Mouse (Mus musculus) liver, embryonic 14.5 days (tissue): ENCODE results near the gene Olfr1415. TPM values are rescaled to one million over a fixed set of nuclear protein-coding genes. Genes with fewer than 3 reads are reported as not detected.
"Not testable (repeated sequence)": the region's sequence is repeated elsewhere in the genome, so short reads cannot be mapped to it uniquely, and the experiment has no call there.

ENCODE experiments used
- ATAC-seq: fragments of 200-750 bp; cut with Nextera tagmentation; 2 replicates; pipeline ENCODE4 v1.8.0; 2017; ENCODE audit warnings: moderate number of reproducible peaks, mild to moderate bottlenecking, moderate library complexity; ENCODE audit not compliant: insufficient read depth
- DNase-seq, 3 experiments: peaks; one replicate each; pipeline ENCODE4 v3.0.0-alpha.2; 2012 to 2013; ENCODE audit warnings: low read depth in 3 of 3, low spot score in 3 of 3
- H3K27ac ChIP-seq: fragments of 300-500 bp; sonication (generic); 2 replicates; pipeline ENCODE4 v1.5.1; 2014; ENCODE audit warnings: moderate library complexity, mild to moderate bottlenecking, control low read depth, inconsistent platforms
- H3K27me3 ChIP-seq: fragments of 300-500 bp; sonication (generic); 2 replicates; pipeline ENCODE4 v1.6.1; 2014; ENCODE audit warnings: mild to moderate bottlenecking, low read length, moderate library complexity; ENCODE audit not compliant: control insufficient read depth, insufficient read depth
- H3K36me3 ChIP-seq: fragments of 300-500 bp; sonication (generic); replicated peaks from 2 replicates; pipeline ENCODE4 v1.6.1; 2014; ENCODE audit warnings: low read depth; ENCODE audit not compliant: control insufficient read depth, insufficient read depth
- H3K4me1 ChIP-seq, 2 experiments: fragments of 200-500 bp in 1 of 2; fragments of 300-500 bp in 1 of 2; sonication (generic) in 1 of 2; replicated peaks; 2 replicates each; pipeline ENCODE4 v1.6.1; 2012 to 2014; ENCODE audit warnings: antibody characterized with exemption in 1 of 2, inconsistent platforms in 1 of 2, low read length in 1 of 2; ENCODE audit not compliant: control insufficient read depth in 2 of 2, insufficient read depth in 2 of 2
- H3K4me2 ChIP-seq: fragments of 300-500 bp; sonication (generic); 2 replicates; pipeline ENCODE4 v1.6.1; 2014; ENCODE audit warnings: low read depth, mild to moderate bottlenecking, control low read depth, moderate library complexity
- H3K4me3 ChIP-seq, 2 experiments: fragments of 200-500 bp in 1 of 2; fragments of 300-500 bp in 1 of 2; sonication (generic) in 1 of 2; 2 replicates each; pipeline ENCODE4 v1.5.1; 2012 to 2014; ENCODE audit warnings: low read depth in 2 of 2, low read length in 2 of 2, mild to moderate bottlenecking in 2 of 2, control low read depth in 1 of 2, inconsistent platforms in 1 of 2, moderate library complexity in 1 of 2; ENCODE audit not compliant: insufficient read depth in 1 of 2
- H3K9ac ChIP-seq: fragments of 300-500 bp; sonication (generic); replicated peaks from 2 replicates; pipeline ENCODE4 v1.6.1; 2014; ENCODE audit warnings: mild to moderate bottlenecking, control low read depth, moderate library complexity
- H3K9me3 ChIP-seq: fragments of 300-500 bp; sonication (generic); 2 replicates; pipeline ENCODE4 v1.6.1; 2016; ENCODE audit warnings: low read length, mixed read lengths; ENCODE audit not compliant: control insufficient read depth
- CTCF ChIP-seq: IDR thresholded peaks from 2 replicates; pipeline ENCODE4 v1.5.1; 2016; ENCODE audit warnings: antibody characterized with exemption, low read depth, control low read depth
- EP300 ChIP-seq: IDR thresholded peaks from 2 replicates; pipeline ENCODE4 v1.6.1; 2016; ENCODE audit warnings: antibody characterized with exemption, low read depth
- WGBS: fragments of 180-500 bp; shearing (Covaris S2); extraction: QIAGEN DNeasy Blood & Tissue Kit; methylation state at CpG from one replicate; pipeline ENCODE4 v1.1.7; 2014; ENCODE audit not compliant: insufficient replicate concordance; 5-methylcytosine and 5-hydroxymethylcytosine counted together
- polyA plus RNA-seq, 2 experiments: library from polyadenylated mRNA; depleted of rRNA in 1 of 2; stranded (reverse) in 1 of 2; unstranded in 1 of 2; fragments of >200 nt; fragmentation: Nextera tagmentation in 1 of 2; extraction: Ambion mirVana in 1 of 2; gene quantifications; 2 replicates each; pipeline versions ENCODE4 v1.2.1 to v1.2.3; 2012 to 2014

Olfr1415 gene
- polyA plus RNA-seq, 2 experiments: not detected

- Histone ChIP-seq H3K36me3 (no peaks in the 10 kb centered on the region), H3K9ac (no peak overlapping the region), H3K4me2 (no peak overlapping the region), H3K4me3 (no peak overlapping the region), H3K27ac (no peak overlapping the region), H3K4me1 (no peaks in the 10 kb centered on the region), H3K27me3 (no peaks in the 10 kb centered on the region), H3K9me3 (no peaks in the 10 kb centered on the region)
- 69% methylated on average over 6 of the region's 6 CpGs for WGBS
- no peak for TF ChIP-seq CTCF
- TF ChIP-seq EP300: no peak
- DNase-seq (no peak), ATAC-seq (no peak)
Measured at GRCm38 (mm10) chr1:92519046-92519445, 23.1 kb upstream of the Olfr1415 start.

GRCm38 (mm10) chr1:92518561-92518960 lies 22.7 kb upstream of the Olfr1415 start, which contains the start of gene Olfr1414:
Gene Olfr1414 (minus strand): TSS chr1:92518661.
- H3K4me1 ChIP-seq: no peaks in the 10 kb centered on the region

GRCm38 (mm10) chr1:92515390-92515789 lies 19.5 kb upstream of the Olfr1415 start:
- TF ChIP-seq CTCF: no peak
- TF ChIP-seq EP300: no peak
- Histone ChIP-seq H3K9me3 (no peaks in the 10 kb centered on the region), H3K36me3 (no peaks in the 10 kb centered on the region), H3K27me3 (no peaks in the 10 kb centered on the region), H3K9ac (no peak overlapping the region), H3K4me1 (no peaks in the 10 kb centered on the region), H3K4me3 (no peak overlapping the region), H3K27ac (no peak overlapping the region), H3K4me2 (no peak overlapping the region)
- 44% methylated on average over 11 of the region's 11 CpGs for WGBS
- ATAC-seq (no peak), DNase-seq (no peak)

More at GRCm38 (mm10) chr1:92518561-92518960, 22.7 kb upstream of the Olfr1415 start, which contains the start of gene Olfr1414:
- H3K27ac ChIP-seq: no peak within 1 kb of the TSS
- WGBS: 58% methylated on average over 3 of the region's 3 CpGs
- no peak within 1 kb of the TSS for H3K4me2 ChIP-seq
- H3K9ac ChIP-seq: no peak within 1 kb of the TSS
- H3K27me3 ChIP-seq: no peaks in the 10 kb centered on the region
- no peak within 1 kb of the TSS for H3K4me3 ChIP-seq
- H3K36me3 ChIP-seq: no peaks in the 10 kb centered on the region
- TF ChIP-seq EP300: no peak
- TF ChIP-seq CTCF: no peak
- no peak for ATAC-seq
- H3K9me3 ChIP-seq: no peaks in the 10 kb centered on the region
- DNase-seq: no peak

- DNase-seq: not testable (repeated sequence)
Measured at GRCm38 (mm10) chr1:92511646-92512045, 15.7 kb upstream of the Olfr1415 start.

GRCm38 (mm10) chr1:92485013-92485412 lies 10.9 kb downstream of the Olfr1415 start, which contains the start of gene Olfr1416:
Gene Olfr1416 (minus strand): TSS chr1:92485113.
- DNase-seq (no peak), ATAC-seq (no peak)
- Histone ChIP-seq H3K36me3 (no peaks in the 10 kb centered on the region), H3K4me1 (no peaks in the 10 kb centered on the region), H3K4me3 (no peak within 1 kb of the TSS), H3K4me2 (no peak within 1 kb of the TSS), H3K9me3 (no peaks in the 10 kb centered on the region), H3K9ac (no peak within 1 kb of the TSS), H3K27me3 (no peaks in the 10 kb centered on the region), H3K27ac (no peak within 1 kb of the TSS)
- TF ChIP-seq CTCF (no peak), EP300 (no peak)

More at GRCm38 (mm10) chr1:92511646-92512045, 15.7 kb upstream of the Olfr1415 start:
- H3K4me3 ChIP-seq, H3K27ac ChIP-seq, H3K9me3 ChIP-seq, H3K4me1 ChIP-seq, H3K4me2 ChIP-seq, H3K9ac ChIP-seq, H3K36me3 ChIP-seq, H3K27me3 ChIP-seq, ATAC-seq: not testable (repeated sequence)
- 63% methylated on average over 4 of the region's 5 CpGs for WGBS
